In genomic region chr14:67149091-67149490, GRCm38 (mm10) we compare ENCODE assay signal across 15 mouse cellular contexts.
"Had no signal": no experiment of that assay in that cellular context is flagged by ENCODE, and none has a peak within 500 bp of the region (broad histone marks: within the 10 kb centered on the region; RNA-seq: fewer than 3 reads in every experiment).

No protein-coding gene starts in this region.

- H3K9me3 ChIP-seq: kidney, embryonic 15.5 days; liver, embryonic 13.5 days; midbrain, embryonic 10.5 days; midbrain, embryonic 13.5 days had no signal

- DNase-seq: kidney, adult 8-10 months; kidney, postnatal 10 days; kidney, postnatal 36 days; layer of hippocampus, postnatal 36 days; liver, embryonic 13.5 days; lung, adult 2 months; thymus, adult 18-20 months; thymus, postnatal 36 days had no signal

- H3K4me2 ChIP-seq: kidney, embryonic 15.5 days; liver, embryonic 13.5 days; midbrain, embryonic 13.5 days had no signal

- H3K4me3 ChIP-seq: kidney, embryonic 15.5 days; left cerebral cortex, adult 2 months; liver, embryonic 13.5 days; megakaryocyte, embryonic 14.5 days; midbrain, embryonic 10.5 days; midbrain, embryonic 13.5 days; myocyte had no signal

- H3K27me3 ChIP-seq: kidney, embryonic 15.5 days; liver, embryonic 13.5 days; midbrain, embryonic 13.5 days had no signal

- H3K4me1 ChIP-seq: liver, embryonic 13.5 days; megakaryocyte, embryonic 14.5 days had no signal

- H3K27ac ChIP-seq: kidney, embryonic 15.5 days; left cerebral cortex, adult 2 months; liver, embryonic 13.5 days; midbrain, embryonic 10.5 days; midbrain, embryonic 13.5 days had no signal

- ATAC-seq: midbrain, embryonic 13.5 days; midbrain, embryonic 16.5 days had no signal

- H3K36me3 ChIP-seq: kidney, embryonic 15.5 days; liver, embryonic 13.5 days; midbrain, embryonic 10.5 days; midbrain, embryonic 13.5 days had no signal

- H3K9ac ChIP-seq: kidney, embryonic 15.5 days; liver, embryonic 13.5 days; midbrain, embryonic 13.5 days had no signal
